Mouse (Mus musculus): ENCODE measurements around the gene Gramd2. TPM values are rescaled to one million over a fixed set of nuclear protein-coding genes. Genes with fewer than 3 reads are reported as not detected.

Gramd2 gene
- polyA plus RNA-seq, 1 experiment from 2014 or later, result 0.27 TPM

DNA sequence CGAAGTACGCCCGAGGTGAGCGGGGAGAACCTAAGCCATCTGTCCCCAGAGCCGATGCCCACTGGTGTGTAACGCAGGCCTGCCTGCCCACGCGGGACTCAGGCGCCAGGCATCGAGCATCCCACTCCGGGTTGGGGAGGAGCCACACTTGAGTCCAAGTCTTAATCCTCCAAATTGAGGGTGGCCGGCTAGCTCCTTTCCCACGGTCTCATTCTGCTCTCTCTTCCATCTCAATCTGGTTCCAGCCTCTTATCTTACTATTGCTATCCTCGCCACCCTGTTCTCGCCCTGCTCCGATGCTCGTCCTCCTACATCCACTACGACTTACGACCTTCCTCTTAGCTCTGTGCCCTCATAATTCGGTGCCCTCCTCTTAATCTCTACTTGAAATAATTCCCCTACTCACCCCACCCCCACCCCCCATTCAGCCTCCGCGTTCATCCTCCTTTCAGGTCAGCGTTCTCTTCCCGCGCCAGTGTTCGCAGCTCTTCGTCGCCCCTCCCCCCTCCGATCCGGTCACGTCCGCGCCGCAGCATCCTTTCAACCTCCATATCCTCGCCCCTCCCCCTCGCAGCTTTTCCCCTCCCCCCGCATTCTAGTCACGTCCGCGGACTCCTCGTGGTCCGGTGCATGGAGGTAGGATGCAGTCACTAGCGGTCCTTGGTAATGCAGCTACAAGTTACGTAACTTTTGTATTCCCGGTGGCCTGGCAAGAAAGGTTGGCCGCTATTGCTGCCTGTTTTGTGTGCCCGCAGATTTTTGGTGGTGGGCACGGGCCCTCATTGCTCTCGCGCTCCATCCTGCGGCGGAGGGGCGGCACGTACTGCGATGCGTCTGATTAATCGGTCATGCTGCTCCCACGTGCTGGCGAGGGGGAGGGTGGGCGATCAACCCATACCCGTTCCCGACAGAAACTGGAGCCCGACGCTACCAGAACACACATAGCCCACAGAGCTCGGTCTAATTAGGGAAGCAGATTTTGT lies 23.0 kb upstream of the Gramd2 start:
- H3K4me3 ChIP-seq (ENCODE audit: low read depth, low read length), result peak overlapping the region; percentile 65
- peak overlapping the region; percentile 79 for H3K4me2 ChIP-seq (ENCODE audit: low read depth, low read length)
- H3K9me3 ChIP-seq (replicated peaks; ENCODE audit: control insufficient read depth, low read length), result no peaks in the 10 kb centered on the region
- peak overlapping the region; percentile 78 for H3K27ac ChIP-seq (ENCODE audit: low read length)
- H3K36me3 ChIP-seq (ENCODE audit: control insufficient read depth, insufficient read depth), result no peaks in the 10 kb centered on the region
- under 1% methylated on average over 65 of the region's 65 CpGs for WGBS (ENCODE audit: insufficient replicate concordance)
- H3K4me1 ChIP-seq (ENCODE audit: control insufficient read depth, low read depth, low read length), result peaks cover 29% of the 10 kb centered on the region
- peak overlapping the region; percentile 47 for H3K9ac ChIP-seq (ENCODE audit: low read depth, low read length)
- H3K27me3 ChIP-seq (ENCODE audit: control insufficient read depth, insufficient read depth, low read depth, low read length), result peaks cover 61% of the 10 kb centered on the region
- 0 out of 2 replicates have a peak, but pooled peaks have one; percentile 10 for ATAC-seq (ENCODE audit: low read depth)

DNA sequence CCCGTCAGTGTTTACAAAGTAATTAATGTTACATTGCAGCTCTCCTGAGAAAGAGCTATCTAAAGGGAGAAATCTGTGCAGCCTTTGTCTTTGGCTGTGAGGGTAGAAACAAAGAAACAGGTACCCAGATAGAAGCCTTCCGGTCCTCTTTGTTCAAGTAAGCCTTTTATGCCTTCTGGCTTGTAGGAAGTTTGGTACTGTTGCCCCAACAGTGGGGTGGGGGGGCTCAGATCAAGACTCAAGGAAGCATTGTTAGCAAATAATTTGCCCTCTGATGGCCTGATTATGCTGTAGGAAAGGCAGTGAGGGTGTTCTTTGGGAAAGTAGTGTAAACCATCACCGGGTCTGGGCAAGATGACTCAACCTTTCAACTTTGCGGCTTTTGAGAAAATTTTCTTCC lies 21.8 kb upstream of the Gramd2 start:
- H3K9me3 ChIP-seq (replicated peaks; ENCODE audit: control insufficient read depth, low read length), result no peaks in the 10 kb centered on the region
- H3K27me3 ChIP-seq (ENCODE audit: control insufficient read depth, insufficient read depth, low read depth, low read length), result peaks cover 71% of the 10 kb centered on the region
- H3K27ac ChIP-seq (ENCODE audit: low read length), result no peak overlapping the region
- no peak for ATAC-seq (ENCODE audit: low read depth)
- peak overlapping the region; percentile 79 for H3K4me2 ChIP-seq (ENCODE audit: low read depth, low read length)
- H3K4me1 ChIP-seq (ENCODE audit: control insufficient read depth, low read depth, low read length), result peaks cover 26% of the 10 kb centered on the region
- 23% methylated on average over 4 of the region's 4 CpGs for WGBS (ENCODE audit: insufficient replicate concordance)
- H3K4me3 ChIP-seq (ENCODE audit: low read depth, low read length), result peak overlapping the region; percentile 65
- H3K36me3 ChIP-seq (ENCODE audit: control insufficient read depth, insufficient read depth), result no peaks in the 10 kb centered on the region
- H3K9ac ChIP-seq (ENCODE audit: low read depth, low read length), result no peak overlapping the region

DNA sequence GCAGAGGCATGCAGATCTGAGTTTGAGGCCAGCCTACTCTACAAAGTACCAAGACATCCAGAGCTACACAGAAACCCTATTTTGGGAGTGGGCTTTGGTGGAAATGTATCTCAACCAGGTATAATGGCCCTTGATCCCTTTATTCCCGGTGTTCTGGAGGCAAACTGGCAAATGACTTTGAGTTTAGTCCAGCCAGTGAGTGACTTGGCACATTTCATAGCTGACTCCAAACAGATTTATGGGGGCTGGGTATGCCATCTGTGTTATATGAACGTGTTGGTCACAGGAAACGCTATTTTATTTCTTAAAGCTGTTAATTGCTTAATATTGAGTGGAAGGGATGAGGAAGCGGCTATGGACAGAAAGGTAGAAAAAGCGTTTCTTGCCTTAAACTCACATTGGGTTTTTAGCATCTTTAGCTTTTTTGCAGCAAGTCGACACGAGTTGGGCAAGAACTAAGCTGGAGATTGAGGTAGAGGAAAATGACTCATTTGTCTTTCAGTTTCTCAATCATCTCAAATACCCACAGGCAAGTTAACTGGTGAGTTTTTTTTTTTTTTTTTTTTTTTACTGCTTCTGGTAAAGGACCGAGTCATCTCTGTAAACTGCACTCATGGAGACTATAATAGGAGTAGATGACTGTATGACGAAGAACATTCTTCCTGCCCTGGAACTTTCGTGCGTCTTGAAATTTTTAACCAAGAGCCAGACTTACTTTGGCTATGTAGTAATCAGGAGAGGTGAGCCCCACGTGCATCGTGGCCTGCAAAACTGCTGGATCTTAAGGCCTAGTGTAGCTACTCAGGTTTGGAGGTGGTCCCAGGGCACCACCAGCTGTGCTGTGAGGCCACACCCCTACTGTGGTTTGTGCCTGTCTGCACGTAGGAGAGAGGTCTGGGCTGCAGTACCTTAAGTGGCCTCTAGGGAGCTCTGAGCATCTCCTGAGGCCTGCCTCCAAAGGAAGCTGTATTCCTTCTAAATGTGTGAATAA lies 20.6 kb upstream of the Gramd2 start:
- H3K27me3 ChIP-seq (ENCODE audit: control insufficient read depth, insufficient read depth, low read depth, low read length), result peaks cover 74% of the 10 kb centered on the region
- H3K9me3 ChIP-seq (replicated peaks; ENCODE audit: control insufficient read depth, low read length), result no peaks in the 10 kb centered on the region
- H3K4me2 ChIP-seq (ENCODE audit: low read depth, low read length), result peak overlapping the region; percentile 13
- H3K36me3 ChIP-seq (ENCODE audit: control insufficient read depth, insufficient read depth), result no peaks in the 10 kb centered on the region
- WGBS (ENCODE audit: insufficient replicate concordance), result 21% methylated on average over 14 of the region's 14 CpGs
- peaks cover 22% of the 10 kb centered on the region for H3K4me1 ChIP-seq (ENCODE audit: control insufficient read depth, low read depth, low read length)
- H3K27ac ChIP-seq (ENCODE audit: low read length), result 0 out of 2 replicates have a peak overlapping the region, but pooled peaks have one; percentile 5
- no peak overlapping the region for H3K4me3 ChIP-seq (ENCODE audit: low read depth, low read length)
- peak; percentile 33 for ATAC-seq (ENCODE audit: low read depth)
- H3K9ac ChIP-seq (ENCODE audit: low read depth, low read length), result no peak overlapping the region

DNA sequence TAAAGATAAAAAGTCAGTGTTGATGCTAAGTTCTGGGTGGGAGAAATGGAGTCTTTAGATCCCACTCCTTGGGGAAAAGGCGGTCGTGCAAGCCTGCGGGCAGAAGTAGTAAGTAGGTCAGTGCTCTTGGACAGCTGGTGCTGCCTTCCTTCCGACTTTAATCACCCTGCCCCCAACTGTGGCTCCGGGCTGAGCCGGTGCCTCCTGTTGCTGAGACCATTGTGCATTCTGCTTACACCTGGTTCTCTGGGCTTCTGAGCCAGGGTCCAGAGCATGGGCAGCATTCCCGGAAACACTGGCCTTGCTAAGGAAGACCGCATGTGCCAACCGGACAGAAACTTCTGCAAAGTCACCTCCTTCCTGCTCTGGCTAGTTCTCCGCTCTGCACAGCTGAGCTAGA lies 19.5 kb upstream of the Gramd2 start:
- H3K27me3 ChIP-seq (ENCODE audit: control insufficient read depth, insufficient read depth, low read depth, low read length), result peaks cover 75% of the 10 kb centered on the region
- 31% methylated on average over 10 of the region's 10 CpGs for WGBS (ENCODE audit: insufficient replicate concordance)
- no peak overlapping the region for H3K9ac ChIP-seq (ENCODE audit: low read depth, low read length)
- no peaks in the 10 kb centered on the region for H3K9me3 ChIP-seq (replicated peaks; ENCODE audit: control insufficient read depth, low read length)
- H3K4me1 ChIP-seq (ENCODE audit: control insufficient read depth, low read depth, low read length), result peaks cover 22% of the 10 kb centered on the region
- H3K4me2 ChIP-seq (ENCODE audit: low read depth, low read length), result peak overlapping the region; percentile 13; the same call in 1 of the 2 replicates
- H3K27ac ChIP-seq (ENCODE audit: low read length), result no peak overlapping the region
- ATAC-seq (ENCODE audit: low read depth), result no peak
- H3K36me3 ChIP-seq (ENCODE audit: control insufficient read depth, insufficient read depth), result no peaks in the 10 kb centered on the region
- no peak overlapping the region for H3K4me3 ChIP-seq (ENCODE audit: low read depth, low read length)

DNA sequence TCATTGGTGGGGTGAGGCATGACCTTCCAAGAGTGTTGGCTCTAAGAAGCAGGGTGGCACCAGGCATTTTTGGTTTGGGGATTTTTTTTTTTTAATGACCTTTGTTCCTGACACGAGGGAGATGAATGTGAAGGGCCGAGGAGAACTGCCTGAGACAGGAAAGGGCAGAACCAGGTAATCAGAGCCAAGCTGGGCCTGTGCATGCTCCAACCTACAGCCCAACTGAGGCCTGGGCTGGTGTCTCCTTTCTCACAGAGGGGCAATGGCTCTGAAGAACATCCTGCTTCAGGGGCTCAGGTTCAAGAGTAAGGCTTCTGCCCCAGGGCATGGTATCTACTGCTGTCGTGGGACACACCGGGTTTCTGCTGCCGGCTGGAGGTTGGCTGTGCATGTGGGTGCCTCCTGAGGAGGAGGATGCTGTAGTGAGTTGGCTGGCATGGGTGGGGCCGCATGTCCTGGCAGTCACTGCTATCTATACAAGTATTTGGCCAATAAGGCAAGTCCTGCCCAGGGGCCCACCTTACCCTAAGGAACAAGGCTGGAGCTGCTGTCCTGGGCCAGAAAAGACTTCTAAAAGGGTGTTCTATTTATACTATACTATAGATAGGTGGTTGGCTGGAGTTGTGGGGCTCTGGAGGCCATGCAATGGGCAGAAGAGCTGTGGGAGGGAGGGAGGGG lies 18.5 kb upstream of the Gramd2 start:
- peaks cover 13% of the 10 kb centered on the region for H3K4me1 ChIP-seq (ENCODE audit: control insufficient read depth, low read depth, low read length)
- 0 out of 2 replicates have a peak, but pooled peaks have one; percentile 22 for ATAC-seq (ENCODE audit: low read depth)
- H3K27me3 ChIP-seq (ENCODE audit: control insufficient read depth, insufficient read depth, low read depth, low read length), result peaks cover 66% of the 10 kb centered on the region
- H3K4me3 ChIP-seq (ENCODE audit: low read depth, low read length), result no peak overlapping the region
- no peaks in the 10 kb centered on the region for H3K36me3 ChIP-seq (ENCODE audit: control insufficient read depth, insufficient read depth)
- no peak overlapping the region for H3K9ac ChIP-seq (ENCODE audit: low read depth, low read length)
- no peak overlapping the region for H3K27ac ChIP-seq (ENCODE audit: low read length)
- H3K4me2 ChIP-seq (ENCODE audit: low read depth, low read length), result 0 out of 2 replicates have a peak overlapping the region, but pooled peaks have one; percentile 4
- no peaks in the 10 kb centered on the region for H3K9me3 ChIP-seq (replicated peaks; ENCODE audit: control insufficient read depth, low read length)
- WGBS (ENCODE audit: insufficient replicate concordance), result 32% methylated on average over 6 of the region's 6 CpGs

DNA sequence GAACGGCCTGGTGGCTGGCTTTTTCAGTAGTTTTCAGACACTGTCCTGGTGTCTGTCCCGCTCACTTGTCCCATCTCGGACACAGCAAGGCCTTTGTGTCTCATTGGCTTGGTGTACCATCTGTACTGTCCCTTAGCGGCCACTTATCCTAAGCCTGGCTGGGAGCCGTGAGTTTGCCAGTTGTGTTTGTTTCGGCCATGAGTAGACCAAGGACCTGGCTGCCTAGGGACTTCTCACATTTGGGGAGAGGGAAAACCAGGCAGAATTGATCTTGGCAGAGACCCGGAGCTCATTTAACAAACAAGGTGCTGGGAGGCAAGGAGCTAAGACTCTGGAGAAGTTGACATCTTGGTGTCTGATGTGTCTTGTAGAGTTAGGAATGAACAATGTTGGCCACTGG lies 16.7 kb upstream of the Gramd2 start:
- peaks cover 51% of the 10 kb centered on the region for H3K27me3 ChIP-seq (ENCODE audit: control insufficient read depth, insufficient read depth, low read depth, low read length)

DNA sequence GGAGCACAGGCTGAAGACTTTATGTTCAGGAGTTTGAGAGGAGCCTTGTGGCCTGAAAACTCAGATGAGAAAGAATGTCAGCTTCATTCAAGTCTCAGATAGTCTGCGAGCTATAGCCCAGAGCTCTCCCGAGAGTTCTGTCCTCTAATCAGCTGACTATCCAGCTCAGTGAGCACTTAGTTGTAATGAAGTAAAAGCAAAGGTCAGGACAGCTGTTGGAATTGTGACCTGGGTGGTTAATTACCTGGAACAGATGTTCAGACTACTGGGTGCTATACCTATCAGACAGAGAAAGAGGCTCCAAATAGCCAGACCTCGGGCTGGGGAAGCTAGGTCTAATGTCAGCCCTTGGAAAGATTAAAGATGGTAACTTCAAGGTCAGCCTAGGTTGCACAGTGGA lies 16.0 kb upstream of the Gramd2 start:
- ATAC-seq (ENCODE audit: low read depth), result no peak
- Histone ChIP-seq H3K4me1 (ENCODE audit: control insufficient read depth, low read depth, low read length) (peaks cover 10% of the 10 kb centered on the region), H3K4me2 (ENCODE audit: low read depth, low read length) (no peak overlapping the region), H3K27me3 (ENCODE audit: control insufficient read depth, insufficient read depth, low read depth, low read length) (peaks cover 49% of the 10 kb centered on the region), H3K9ac (ENCODE audit: low read depth, low read length) (no peak overlapping the region), H3K36me3 (ENCODE audit: control insufficient read depth, insufficient read depth) (no peaks in the 10 kb centered on the region), H3K9me3 (replicated peaks; ENCODE audit: control insufficient read depth, low read length) (no peaks in the 10 kb centered on the region), H3K4me3 (ENCODE audit: low read depth, low read length) (no peak overlapping the region), H3K27ac (ENCODE audit: low read length) (no peak overlapping the region)
- WGBS (ENCODE audit: insufficient replicate concordance), result 67% methylated on average over 3 of the region's 3 CpGs

More for the DNA sequence above, 16.7 kb upstream of the Gramd2 start:
- Histone ChIP-seq H3K27ac (ENCODE audit: low read length) (no peak overlapping the region), H3K36me3 (ENCODE audit: control insufficient read depth, insufficient read depth) (no peaks in the 10 kb centered on the region), H3K9ac (ENCODE audit: low read depth, low read length) (no peak overlapping the region), H3K4me2 (ENCODE audit: low read depth, low read length) (no peak overlapping the region), H3K4me1 (ENCODE audit: control insufficient read depth, low read depth, low read length) (peaks cover 10% of the 10 kb centered on the region), H3K9me3 (replicated peaks; ENCODE audit: control insufficient read depth, low read length) (no peaks in the 10 kb centered on the region), H3K4me3 (ENCODE audit: low read depth, low read length) (no peak overlapping the region)
- WGBS (ENCODE audit: insufficient replicate concordance), result 71% methylated on average over 7 of the region's 7 CpGs
- no peak for ATAC-seq (ENCODE audit: low read depth)

DNA sequence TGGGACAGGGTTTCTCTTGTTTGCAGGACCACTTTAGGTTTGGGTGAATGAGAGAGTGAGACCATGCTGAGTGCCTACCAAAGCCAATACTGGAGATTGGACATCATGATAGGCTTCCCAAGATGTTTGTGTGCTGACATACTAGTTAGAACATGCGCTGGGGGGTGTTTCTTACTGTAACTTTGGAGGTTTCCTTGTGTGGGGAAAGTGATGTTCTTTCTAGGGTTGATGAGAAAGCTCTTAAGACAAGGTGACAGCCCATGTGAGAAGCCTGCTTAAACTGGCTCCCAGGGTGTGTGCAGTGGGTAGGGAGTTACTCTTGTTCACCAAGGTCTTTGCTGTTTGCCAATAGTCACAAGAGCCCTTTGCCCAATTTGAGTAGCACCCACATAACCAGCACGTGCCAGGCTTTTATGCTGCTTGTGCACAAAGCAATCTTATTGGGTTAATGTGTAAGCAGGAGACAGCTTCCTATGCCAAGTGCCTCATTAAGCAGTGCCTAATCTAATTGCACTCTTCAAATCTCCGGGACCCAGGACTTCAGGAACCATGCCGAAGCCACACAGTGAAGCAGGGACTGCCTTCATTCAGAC lies 15.2 kb upstream of the Gramd2 start:
- no peak for ATAC-seq (ENCODE audit: low read depth)
- Histone ChIP-seq H3K9ac (ENCODE audit: low read depth, low read length) (no peak overlapping the region), H3K4me2 (ENCODE audit: low read depth, low read length) (no peak overlapping the region), H3K36me3 (ENCODE audit: control insufficient read depth, insufficient read depth) (no peaks in the 10 kb centered on the region), H3K27me3 (ENCODE audit: control insufficient read depth, insufficient read depth, low read depth, low read length) (peaks cover 43% of the 10 kb centered on the region), H3K9me3 (replicated peaks; ENCODE audit: control insufficient read depth, low read length) (no peaks in the 10 kb centered on the region), H3K4me3 (ENCODE audit: low read depth, low read length) (no peak overlapping the region), H3K4me1 (ENCODE audit: control insufficient read depth, low read depth, low read length) (peaks cover 10% of the 10 kb centered on the region), H3K27ac (ENCODE audit: low read length) (no peak overlapping the region)
- 67% methylated on average over 4 of the region's 4 CpGs for WGBS (ENCODE audit: insufficient replicate concordance)

All from liver, embryonic 16.5 days (tissue).